Mouse (Mus musculus) kidney, postnatal 0 days (tissue): ENCODE data around the gene Deaf1. TPM values are rescaled to one million over a fixed set of nuclear protein-coding genes. Genes with fewer than 3 reads are reported as not detected.

ENCODE experiments used
- ATAC-seq: fragments of 200-750 bp; cut with Nextera tagmentation; replicated peaks from 2 replicates; pipeline ENCODE4 v1.8.0; 2017; ENCODE audit warnings: low read depth, moderate number of reproducible peaks, moderate TSS enrichment, moderate library complexity; ENCODE audit not compliant: low FRiP score
- DNase-seq: peaks from one replicate; pipeline ENCODE4 v3.0.0-alpha.2; 2016; ENCODE audit warnings: low spot score
- H3K27ac ChIP-seq: fragments of 300-500 bp; sonication (generic); 2 replicates; pipeline ENCODE4 v1.5.1; 2014; ENCODE audit warnings: mild to moderate bottlenecking
- H3K27me3 ChIP-seq: fragments of 300-500 bp; sonication (generic); 2 replicates; pipeline ENCODE4 v1.6.1; 2014; ENCODE audit warnings: low read length, mixed read lengths; ENCODE audit not compliant: insufficient read depth
- H3K36me3 ChIP-seq: fragments of 300-500 bp; sonication (generic); 2 replicates; pipeline ENCODE4 v1.6.1; 2014; ENCODE audit warnings: low read length, mixed read lengths; ENCODE audit not compliant: insufficient read depth
- H3K4me1 ChIP-seq: fragments of 300-500 bp; sonication (generic); replicated peaks from 2 replicates; pipeline ENCODE4 v1.6.1; 2014; ENCODE audit warnings: antibody characterized with exemption, low read length, mixed read lengths; ENCODE audit not compliant: insufficient read depth
- H3K4me2 ChIP-seq: fragments of 300-500 bp; sonication (generic); 2 replicates; pipeline ENCODE4 v1.6.1; 2014; ENCODE audit warnings: mild to moderate bottlenecking, low read length, moderate library complexity, mixed read lengths
- H3K4me3 ChIP-seq: fragments of 300-500 bp; sonication (generic); replicated peaks from 2 replicates; pipeline ENCODE4 v1.5.1; 2014; ENCODE audit warnings: low read depth, low read length
- H3K9ac ChIP-seq: fragments of 300-500 bp; sonication (generic); 2 replicates; pipeline ENCODE4 v1.6.1; 2014; ENCODE audit warnings: low read depth, low read length
- H3K9me3 ChIP-seq: fragments of 300-500 bp; sonication (generic); replicated peaks from 2 replicates; pipeline ENCODE4 v1.6.1; 2016; ENCODE audit warnings: low read length, inconsistent platforms, mixed read lengths
- CTCF ChIP-seq: IDR thresholded peaks from 2 replicates; pipeline ENCODE4 v1.5.1; 2016; ENCODE audit warnings: antibody characterized with exemption, low read depth, mild to moderate bottlenecking, moderate library complexity
- WGBS: fragments of 180-500 bp; shearing (Covaris S2); extraction: QIAGEN DNeasy Blood & Tissue Kit; methylation state at CpG from one replicate; pipeline ENCODE4 v1.1.7; 2014; 5-methylcytosine and 5-hydroxymethylcytosine counted together
- polyA plus RNA-seq: library from polyadenylated mRNA; unstranded; fragments of >200 nt; fragmentation: Nextera tagmentation; extraction: Ambion mirVana; gene quantifications from 2 replicates; pipeline ENCODE4 v1.2.1, GENCODE M21; 2015

Gene Deaf1
- polyA plus RNA-seq, 1 experiment from 2014 or later: 64.2 TPM

GRCm38 (mm10) chr7:141336296-141336695 lies 8.8 kb upstream of the Deaf1 start:
- ATAC-seq (no peak), DNase-seq (no peak)
- 82% methylated on average over 3 of the region's 3 CpGs for WGBS
- Histone ChIP-seq H3K4me1 (peaks cover 5% of the 10 kb centered on the region; the same call in 1 of the 2 replicates), H3K9me3 (no peaks in the 10 kb centered on the region), H3K4me3 (no peak overlapping the region), H3K27ac (no peak overlapping the region), H3K9ac (no peak overlapping the region), H3K36me3 (peaks cover 7% of the 10 kb centered on the region), H3K4me2 (no peak overlapping the region), H3K27me3 (no peaks in the 10 kb centered on the region)
- no peak for TF ChIP-seq CTCF

- H3K27ac ChIP-seq: no peak overlapping the region
These were observed 8.2 kb upstream of the Deaf1 start for GRCm38 (mm10) chr7:141335682-141336081.

GRCm38 (mm10) chr7:141335044-141335579 lies 7.6 kb upstream of the Deaf1 start:
- Histone ChIP-seq H3K9ac (no peak overlapping the region), H3K36me3 (peaks cover 7% of the 10 kb centered on the region), H3K4me2 (no peak overlapping the region), H3K27ac (no peak overlapping the region), H3K27me3 (no peaks in the 10 kb centered on the region), H3K4me1 (peaks cover 5% of the 10 kb centered on the region; the same call in 1 of the 2 replicates), H3K4me3 (no peak overlapping the region), H3K9me3 (no peaks in the 10 kb centered on the region)
- TF ChIP-seq CTCF: no peak
- no peak for DNase-seq
- 83% methylated on average over 2 of the region's 2 CpGs for WGBS
- ATAC-seq: no peak

More at GRCm38 (mm10) chr7:141335682-141336081, 8.2 kb upstream of the Deaf1 start:
- H3K9ac ChIP-seq: no peak overlapping the region
- peaks cover 7% of the 10 kb centered on the region for H3K36me3 ChIP-seq
- H3K4me2 ChIP-seq: no peak overlapping the region
- DNase-seq: no peak
- 91% methylated on average over 4 of the region's 4 CpGs for WGBS
- H3K9me3 ChIP-seq: no peaks in the 10 kb centered on the region
- H3K4me1 ChIP-seq: peaks cover 5% of the 10 kb centered on the region; the same call in 1 of the 2 replicates
- TF ChIP-seq CTCF: no peak
- H3K4me3 ChIP-seq: no peak overlapping the region
- no peak for ATAC-seq
- H3K27me3 ChIP-seq: no peaks in the 10 kb centered on the region

GRCm38 (mm10) chr7:141331990-141332389 lies 4.5 kb upstream of the Deaf1 start:
- peak; percentile 21; the same call in 1 of the 2 replicates for ATAC-seq
- Histone ChIP-seq H3K9ac (no peak overlapping the region), H3K4me3 (no peak overlapping the region), H3K27me3 (no peaks in the 10 kb centered on the region), H3K4me2 (no peak overlapping the region), H3K4me1 (peaks cover 6% of the 10 kb centered on the region), H3K27ac (peak overlapping the region; percentile 51), H3K36me3 (peaks cover 7% of the 10 kb centered on the region), H3K9me3 (no peaks in the 10 kb centered on the region)
- TF ChIP-seq CTCF: no peak
- 40% methylated on average over 6 of the region's 6 CpGs for WGBS
- DNase-seq: peak; percentile 35

GRCm38 (mm10) chr7:141330706-141331105 lies 3.2 kb upstream of the Deaf1 start:
- H3K27ac ChIP-seq: peak overlapping the region; percentile 51; the same call in 1 of the 2 replicates
- TF ChIP-seq CTCF: no peak

GRCm38 (mm10) chr7:141328373-141328990 lies 992 bp upstream of the Deaf1 start:
- Histone ChIP-seq H3K36me3 (peaks cover 3% of the 10 kb centered on the region; the same call in 1 of the 2 replicates), H3K4me1 (peaks cover 20% of the 10 kb centered on the region), H3K4me2 (peak overlapping the region; percentile 67), H3K9me3 (no peaks in the 10 kb centered on the region), H3K27me3 (no peaks in the 10 kb centered on the region), H3K4me3 (peak overlapping the region; percentile 53), H3K27ac (peak overlapping the region; percentile 99), H3K9ac (peak overlapping the region; percentile 90)
- ATAC-seq (peak; percentile 16), DNase-seq (no peak)
- 11% methylated on average over 24 of the region's 24 CpGs for WGBS
- TF ChIP-seq CTCF: no peak

More at GRCm38 (mm10) chr7:141330706-141331105, 3.2 kb upstream of the Deaf1 start:
- no peak overlapping the region for H3K4me2 ChIP-seq
- H3K4me3 ChIP-seq: no peak overlapping the region
- H3K36me3 ChIP-seq: peaks cover 7% of the 10 kb centered on the region
- no peak overlapping the region for H3K9ac ChIP-seq
- H3K27me3 ChIP-seq: no peaks in the 10 kb centered on the region
- ATAC-seq (no peak), DNase-seq (no peak)
- peaks cover 18% of the 10 kb centered on the region for H3K4me1 ChIP-seq
- H3K9me3 ChIP-seq: no peaks in the 10 kb centered on the region
